Mouse (Mus musculus) midbrain, embryonic 16.5 days (tissue): ENCODE measurements at regions not wholly inside any gene's neighbourhood (a gene's known extent, or its start where the extent isn't known, plus 50 kb on each side); places are given as distances from the start of the nearest gene placed in this dataset.

Source experiments
- ATAC-seq: fragments of 200-750 bp; cut with Nextera tagmentation; 2 replicates; pipeline ENCODE4 v1.8.0; 2017; ENCODE audit warnings: moderate TSS enrichment
- H3K27ac ChIP-seq: fragments of 300-500 bp; sonication (generic); 2 replicates; pipeline ENCODE4 v1.5.1; 2014; ENCODE audit warnings: mild to moderate bottlenecking, low read length, mixed read lengths
- H3K27me3 ChIP-seq: fragments of 300-500 bp; sonication (generic); 2 replicates; pipeline ENCODE4 v1.6.1; 2014; ENCODE audit warnings: low read depth, low read length, mixed read lengths; ENCODE audit not compliant: control insufficient read depth, insufficient read depth
- H3K36me3 ChIP-seq: fragments of 300-500 bp; sonication (generic); 2 replicates; pipeline ENCODE4 v1.6.1; 2014; ENCODE audit warnings: mild to moderate bottlenecking, low read length, moderate library complexity, mixed read lengths; ENCODE audit not compliant: control insufficient read depth, insufficient read depth
- H3K4me1 ChIP-seq: fragments of 300-500 bp; sonication (generic); 2 replicates; pipeline ENCODE4 v1.6.1; 2014; ENCODE audit warnings: mild to moderate bottlenecking, low read length, mixed read lengths; ENCODE audit not compliant: control insufficient read depth, insufficient read depth
- H3K4me2 ChIP-seq: fragments of 300-500 bp; sonication (generic); 2 replicates; pipeline ENCODE4 v1.6.1; 2014; ENCODE audit warnings: mild to moderate bottlenecking, low read length, mixed read lengths
- H3K4me3 ChIP-seq: fragments of 300-500 bp; sonication (generic); 2 replicates; pipeline ENCODE4 v1.5.1; 2014; ENCODE audit warnings: low read depth, mild to moderate bottlenecking, low read length, moderate library complexity, mixed read lengths
- H3K9ac ChIP-seq: fragments of 300-500 bp; sonication (generic); 2 replicates; pipeline ENCODE4 v1.6.1; 2014; ENCODE audit warnings: low read depth, low read length, mixed read lengths
- H3K9me3 ChIP-seq: fragments of 300-500 bp; sonication (generic); replicated peaks from 2 replicates; pipeline ENCODE4 v1.6.1; 2014; ENCODE audit warnings: mild to moderate bottlenecking, low read length, mixed read lengths; ENCODE audit not compliant: control insufficient read depth, poor library complexity, severe bottlenecking
- WGBS: fragments of 180-500 bp; shearing (Covaris S2); extraction: QIAGEN DNeasy Blood & Tissue Kit; methylation state at CpG from one replicate; pipeline ENCODE4 v1.1.7; 2014; 5-methylcytosine and 5-hydroxymethylcytosine counted together

GRCm38 (mm10) chr9:92991759-92992158, 449.7 kb downstream of the Plod2 start:
- Histone ChIP-seq H3K9ac (no peak overlapping the region), H3K4me2 (no peak overlapping the region), H3K27ac (no peak overlapping the region), H3K4me1 (no peaks in the 10 kb centered on the region), H3K9me3 (no peaks in the 10 kb centered on the region), H3K36me3 (no peaks in the 10 kb centered on the region), H3K4me3 (no peak overlapping the region), H3K27me3 (no peaks in the 10 kb centered on the region)
- WGBS = 28% methylated on average over 6 of the region's 6 CpGs
- ATAC-seq = 0 out of 2 replicates have a peak, but pooled peaks have one; percentile 36

- H3K4me1 ChIP-seq = no peaks in the 10 kb centered on the region
- no peak for ATAC-seq
- H3K36me3 ChIP-seq = no peaks in the 10 kb centered on the region
- no peak overlapping the region for H3K4me2 ChIP-seq
- no peak overlapping the region for H3K9ac ChIP-seq
- H3K9me3 ChIP-seq = no peaks in the 10 kb centered on the region
- H3K4me3 ChIP-seq = no peak overlapping the region
- H3K27ac ChIP-seq = no peak overlapping the region
- 77% methylated on average over 2 of the region's 2 CpGs for WGBS
- no peaks in the 10 kb centered on the region for H3K27me3 ChIP-seq
Measured at GRCm38 (mm10) chr9:92996156-92996555, 454.1 kb downstream of the Plod2 start.

GRCm38 (mm10) chr9:93005182-93005953, 463.3 kb downstream of the Plod2 start:
- ATAC-seq = peak; percentile 70
- WGBS = 86% methylated on average over 3 of the region's 3 CpGs

GRCm38 (mm10) chr9:93008511-93009302, 466.7 kb downstream of the Plod2 start:
- ATAC-seq = 0 out of 2 replicates have a peak, but pooled peaks have one; percentile 34
- no peak overlapping the region for H3K9ac ChIP-seq
- no peak overlapping the region for H3K4me3 ChIP-seq
- no peaks in the 10 kb centered on the region for H3K36me3 ChIP-seq
- no peaks in the 10 kb centered on the region for H3K4me1 ChIP-seq
- WGBS = 49% methylated on average over 4 of the region's 4 CpGs
- no peaks in the 10 kb centered on the region for H3K9me3 ChIP-seq
- no peaks in the 10 kb centered on the region for H3K27me3 ChIP-seq
- H3K27ac ChIP-seq = no peak overlapping the region
- H3K4me2 ChIP-seq = no peak overlapping the region

More at GRCm38 (mm10) chr9:93005182-93005953, 463.3 kb downstream of the Plod2 start:
- Histone ChIP-seq H3K4me1 (no peaks in the 10 kb centered on the region), H3K4me2 (no peak overlapping the region), H3K27ac (no peak overlapping the region), H3K9me3 (no peaks in the 10 kb centered on the region), H3K27me3 (no peaks in the 10 kb centered on the region), H3K9ac (no peak overlapping the region), H3K36me3 (no peaks in the 10 kb centered on the region), H3K4me3 (no peak overlapping the region)

GRCm38 (mm10) chr9:93044298-93044912, 502.4 kb downstream of the Plod2 start:
- WGBS = 23% methylated on average over 10 of the region's 10 CpGs

GRCm38 (mm10) chr9:93072140-93072539, 530.1 kb downstream of the Plod2 start:
- Histone ChIP-seq H3K36me3 (no peaks in the 10 kb centered on the region), H3K27ac (no peak overlapping the region), H3K27me3 (no peaks in the 10 kb centered on the region), H3K4me2 (no peak overlapping the region), H3K9ac (no peak overlapping the region), H3K9me3 (no peaks in the 10 kb centered on the region), H3K4me3 (no peak overlapping the region), H3K4me1 (no peaks in the 10 kb centered on the region)
- no peak for ATAC-seq
- 81% methylated on average over 3 of the region's 3 CpGs for WGBS

More at GRCm38 (mm10) chr9:93044298-93044912, 502.4 kb downstream of the Plod2 start:
- no peaks in the 10 kb centered on the region for H3K36me3 ChIP-seq
- no peak for ATAC-seq
- H3K27me3 ChIP-seq = no peaks in the 10 kb centered on the region
- H3K4me2 ChIP-seq = no peak overlapping the region
- H3K9me3 ChIP-seq = no peaks in the 10 kb centered on the region
- no peaks in the 10 kb centered on the region for H3K4me1 ChIP-seq
- no peak overlapping the region for H3K4me3 ChIP-seq
- H3K9ac ChIP-seq = no peak overlapping the region
- H3K27ac ChIP-seq = no peak overlapping the region

GRCm38 (mm10) chr9:93083114-93083513, 541.1 kb downstream of the Plod2 start:
- no peak overlapping the region for H3K27ac ChIP-seq
- H3K4me3 ChIP-seq = no peak overlapping the region
- H3K4me2 ChIP-seq = no peak overlapping the region
- H3K9ac ChIP-seq = no peak overlapping the region
- H3K4me1 ChIP-seq = no peaks in the 10 kb centered on the region
- WGBS = 91% methylated on average over 1 of the region's 1 CpGs
- H3K9me3 ChIP-seq = no peaks in the 10 kb centered on the region
- H3K36me3 ChIP-seq = no peaks in the 10 kb centered on the region
- no peak for ATAC-seq
- no peaks in the 10 kb centered on the region for H3K27me3 ChIP-seq

GRCm38 (mm10) chr9:93098008-93098581, 556.1 kb downstream of the Plod2 start:
- Histone ChIP-seq H3K36me3 (no peaks in the 10 kb centered on the region), H3K4me2 (no peak overlapping the region), H3K4me3 (no peak overlapping the region), H3K4me1 (no peaks in the 10 kb centered on the region), H3K27me3 (no peaks in the 10 kb centered on the region), H3K9ac (no peak overlapping the region), H3K9me3 (no peaks in the 10 kb centered on the region), H3K27ac (no peak overlapping the region)
- WGBS = 73% methylated on average over 1 of the region's 1 CpGs
- peak; percentile 76 for ATAC-seq
